Mouse (Mus musculus): ENCODE results near the gene Sfxn5. TPM values are rescaled to one million over a fixed set of nuclear protein-coding genes. Genes with fewer than 3 reads are reported as not detected.

The Sfxn5 gene
- polyA plus RNA-seq, 1 experiment: 0.63 TPM

- no peaks in the 10 kb centered on the region for H3K36me3 ChIP-seq (ENCODE audit: control insufficient read depth, insufficient read depth, low read length)
- no peak overlapping the region for H3K27ac ChIP-seq (ENCODE audit: insufficient read depth, low read depth, low read length)
- no peak for TF ChIP-seq POLR2A (IDR thresholded peaks at IDR 0.05; ENCODE audit: low read depth, low read length)
- TF ChIP-seq CTCF (IDR thresholded peaks at IDR 0.05; ENCODE audit: extremely low read depth, insufficient read length, insufficient replicate concordance, low read depth, low read length): no peak
- WGBS: 76% methylated on average over 9 of the region's 9 CpGs
- H3K4me1 ChIP-seq (ENCODE audit: control insufficient read depth, insufficient read depth, insufficient read length, low read length): peaks cover 8% of the 10 kb centered on the region
- H3K4me3 ChIP-seq (ENCODE audit: low read depth, low read length): no peak overlapping the region
- H3K27me3 ChIP-seq (ENCODE audit: control insufficient read depth, insufficient read depth, low read length): no peaks in the 10 kb centered on the region
These were observed 123.8 kb downstream of the Sfxn5 start for GRCm38 (mm10) chr6:85209226-85209967.

GRCm38 (mm10) chr6:85207345-85207744 lies 125.9 kb downstream of the Sfxn5 start:
- H3K27ac ChIP-seq (ENCODE audit: insufficient read depth, low read depth, low read length): no peak overlapping the region
- H3K27me3 ChIP-seq (ENCODE audit: control insufficient read depth, insufficient read depth, low read length): no peaks in the 10 kb centered on the region
- H3K4me1 ChIP-seq (ENCODE audit: control insufficient read depth, insufficient read depth, insufficient read length, low read length): peaks cover 8% of the 10 kb centered on the region
- 43% methylated on average over 5 of the region's 5 CpGs for WGBS
- no peak overlapping the region for H3K4me3 ChIP-seq (ENCODE audit: low read depth, low read length)
- no peaks in the 10 kb centered on the region for H3K36me3 ChIP-seq (ENCODE audit: control insufficient read depth, insufficient read depth, low read length)
- TF ChIP-seq POLR2A (IDR thresholded peaks at IDR 0.05; ENCODE audit: low read depth, low read length): no peak
- no peak for TF ChIP-seq CTCF (IDR thresholded peaks at IDR 0.05; ENCODE audit: extremely low read depth, insufficient read length, insufficient replicate concordance, low read depth, low read length)

GRCm38 (mm10) chr6:85206939-85207285 lies 126.3 kb downstream of the Sfxn5 start:
- Histone ChIP-seq H3K36me3 (ENCODE audit: control insufficient read depth, insufficient read depth, low read length) (no peaks in the 10 kb centered on the region), H3K4me3 (ENCODE audit: low read depth, low read length) (no peak overlapping the region), H3K27ac (ENCODE audit: insufficient read depth, low read depth, low read length) (no peak overlapping the region), H3K4me1 (ENCODE audit: control insufficient read depth, insufficient read depth, insufficient read length, low read length) (peaks cover 8% of the 10 kb centered on the region), H3K27me3 (ENCODE audit: control insufficient read depth, insufficient read depth, low read length) (no peaks in the 10 kb centered on the region)
- TF ChIP-seq CTCF (IDR thresholded peaks at IDR 0.05; ENCODE audit: extremely low read depth, insufficient read length, insufficient replicate concordance, low read depth, low read length) (no peak), POLR2A (IDR thresholded peaks at IDR 0.05; ENCODE audit: low read depth, low read length) (no peak)
- WGBS: 26% methylated on average over 15 of the region's 15 CpGs

- 53% methylated on average over 16 of the region's 16 CpGs for WGBS
These were observed 126.9 kb downstream of the Sfxn5 start for GRCm38 (mm10) chr6:85206182-85206938.

GRCm38 (mm10) chr6:85197951-85198350 lies 135.3 kb downstream of the Sfxn5 start:
- Histone ChIP-seq H3K27me3 (ENCODE audit: control insufficient read depth, insufficient read depth, low read length) (peaks cover 18% of the 10 kb centered on the region), H3K4me3 (ENCODE audit: low read depth, low read length) (no peak overlapping the region), H3K4me1 (ENCODE audit: control insufficient read depth, insufficient read depth, insufficient read length, low read length) (no peaks in the 10 kb centered on the region), H3K36me3 (ENCODE audit: control insufficient read depth, insufficient read depth, low read length) (no peaks in the 10 kb centered on the region), H3K27ac (ENCODE audit: insufficient read depth, low read depth, low read length) (no peak overlapping the region)
- TF ChIP-seq CTCF (IDR thresholded peaks at IDR 0.05; ENCODE audit: extremely low read depth, insufficient read length, insufficient replicate concordance, low read depth, low read length): no peak
- TF ChIP-seq POLR2A (IDR thresholded peaks at IDR 0.05; ENCODE audit: low read depth, low read length): no peak
- 24% methylated on average over 2 of the region's 2 CpGs for WGBS

More at GRCm38 (mm10) chr6:85206182-85206938, 126.9 kb downstream of the Sfxn5 start:
- Histone ChIP-seq H3K4me3 (ENCODE audit: low read depth, low read length) (no peak overlapping the region), H3K27ac (ENCODE audit: insufficient read depth, low read depth, low read length) (no peak overlapping the region), H3K36me3 (ENCODE audit: control insufficient read depth, insufficient read depth, low read length) (no peaks in the 10 kb centered on the region), H3K27me3 (ENCODE audit: control insufficient read depth, insufficient read depth, low read length) (no peaks in the 10 kb centered on the region), H3K4me1 (ENCODE audit: control insufficient read depth, insufficient read depth, insufficient read length, low read length) (peaks cover 8% of the 10 kb centered on the region)
- TF ChIP-seq POLR2A (IDR thresholded peaks at IDR 0.05; ENCODE audit: low read depth, low read length) (no peak), CTCF (IDR thresholded peaks at IDR 0.05; ENCODE audit: extremely low read depth, insufficient read length, insufficient replicate concordance, low read depth, low read length) (no peak)

GRCm38 (mm10) chr6:85193381-85194318 lies 139.6 kb downstream of the Sfxn5 start:
- no peaks in the 10 kb centered on the region; the same call in 1 of the 2 replicates for H3K4me1 ChIP-seq (ENCODE audit: control insufficient read depth, insufficient read depth, insufficient read length, low read length)
- no peak overlapping the region for H3K27ac ChIP-seq (ENCODE audit: insufficient read depth, low read depth, low read length)
- 25% methylated on average over 29 of the region's 29 CpGs for WGBS
- peaks cover 54% of the 10 kb centered on the region for H3K27me3 ChIP-seq (ENCODE audit: control insufficient read depth, insufficient read depth, low read length)
- H3K36me3 ChIP-seq (ENCODE audit: control insufficient read depth, insufficient read depth, low read length): no peaks in the 10 kb centered on the region
- TF ChIP-seq POLR2A (IDR thresholded peaks at IDR 0.05; ENCODE audit: low read depth, low read length): no peak
- TF ChIP-seq CTCF (IDR thresholded peaks at IDR 0.05; ENCODE audit: extremely low read depth, insufficient read length, insufficient replicate concordance, low read depth, low read length): no peak
- H3K4me3 ChIP-seq (ENCODE audit: low read depth, low read length): no peak overlapping the region

Data from small intestine, adult 2 months (tissue).